Mouse (Mus musculus): ENCODE results near the gene Zfp651.
A peak's percentile ranks its signal among the peaks of the same experiment; 100 is the strongest.

The Zfp651 gene

DNA sequence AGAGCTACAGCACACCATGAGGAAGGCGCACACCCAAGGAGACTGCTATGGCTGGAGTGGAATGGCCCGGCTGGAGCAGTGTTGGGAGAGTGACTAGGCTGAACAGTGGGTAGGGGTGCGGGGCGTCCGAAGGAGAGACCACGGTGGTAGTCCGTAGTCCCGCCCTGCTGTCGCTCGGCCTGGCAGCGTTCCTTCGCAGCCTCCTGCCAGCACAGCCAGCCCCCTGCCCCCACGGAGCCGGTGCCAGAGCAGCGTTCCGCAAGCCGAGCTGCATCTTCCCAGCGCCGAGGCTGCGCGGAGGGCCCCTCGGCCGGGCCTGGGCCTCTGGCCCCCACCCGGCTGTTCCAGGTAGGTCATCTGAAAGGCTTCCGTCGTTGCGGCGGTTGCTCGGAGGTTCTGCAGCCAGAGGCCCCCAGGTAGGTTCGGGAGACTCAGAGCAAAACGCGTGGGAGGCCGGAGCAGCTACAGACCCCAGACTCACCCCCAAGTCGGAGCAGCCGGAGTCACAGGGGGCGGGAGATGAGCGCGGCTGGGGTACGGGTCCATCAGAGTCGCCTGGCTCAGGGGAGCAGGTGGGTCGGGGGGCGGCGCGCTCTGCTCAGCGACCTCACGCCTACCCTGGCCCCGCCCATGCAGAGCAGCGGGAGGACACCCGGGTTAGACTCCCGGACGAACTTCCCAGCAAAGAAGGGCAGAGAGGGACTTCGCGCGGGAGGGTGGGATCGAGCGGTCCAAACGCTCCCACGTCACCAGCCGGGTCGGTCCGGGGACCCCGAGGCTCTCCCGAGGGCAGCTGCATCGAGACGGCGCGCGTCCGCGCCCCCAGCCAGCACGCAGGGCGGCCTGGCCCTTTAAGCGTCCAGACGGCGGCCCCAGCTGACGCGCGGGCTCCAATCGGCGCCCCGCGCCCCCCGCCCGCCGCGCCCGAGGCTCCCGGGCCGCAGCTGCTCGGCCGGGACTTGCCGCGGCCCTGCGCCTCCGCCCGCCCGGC, at the start of gene Zfp651:
Gene Zfp651, plus strand, starts transcription at position 240 of the 991 bp plus-strand sequence.
- DNase-seq (ENCODE audit: low read depth in 2 of 2, low spot score in 2 of 2), result no peak

GRCm38 (mm10) chr9:121709898-121710583, 49.1 kb upstream of the Zfp651 start, which contains the start of gene Ss18l2:
Gene Ss18l2 (plus strand): TSS chr9:121710329.
- DNase-seq (ENCODE audit: low read depth in 2 of 2, low spot score in 2 of 2), result peak; percentile 88 to 93

DNA sequence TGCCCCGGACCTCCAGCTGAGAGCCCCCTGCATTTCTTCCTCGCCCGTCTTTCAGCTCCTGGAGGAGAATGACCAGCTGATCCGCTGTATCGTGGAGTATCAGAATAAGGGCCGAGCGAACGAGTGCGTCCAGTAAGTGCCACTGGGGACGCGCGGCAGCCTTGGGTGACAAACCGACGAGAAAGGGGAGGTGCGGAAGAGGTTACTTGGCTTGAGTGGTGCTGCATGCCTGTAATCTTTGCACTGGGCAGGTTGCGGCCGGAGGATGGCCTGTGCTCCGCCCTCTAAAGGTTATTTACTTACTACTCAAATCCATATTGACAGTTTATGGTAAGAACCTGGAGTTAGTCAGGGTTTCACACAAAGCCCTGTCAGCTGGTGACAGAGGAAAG, 48.5 kb upstream of the Zfp651 start:
- peak in 1 of 2 experiments; percentile 14 for DNase-seq (ENCODE audit: low read depth in 2 of 2, low spot score in 2 of 2)

- no peak for DNase-seq (ENCODE audit: low read depth in 2 of 2, low spot score in 2 of 2)
Observed at GRCm38 (mm10) chr9:121717048-121717447, 42.1 kb upstream of the Zfp651 start.

- peak in 1 of 2 experiments; percentile 28 for DNase-seq (ENCODE audit: low read depth in 2 of 2, low spot score in 2 of 2)
Observed at GRCm38 (mm10) chr9:121718070-121718705, 40.9 kb upstream of the Zfp651 start.

GRCm38 (mm10) chr9:121718792-121719318, 40.3 kb upstream of the Zfp651 start, which contains the start of gene Nktr:
Gene Nktr (plus strand): TSS chr9:121719169.
- DNase-seq (ENCODE audit: low read depth in 2 of 2, low spot score in 2 of 2), result peak; percentile 92 to 93

GRCm38 (mm10) chr9:121719347-121720331, 39.5 kb upstream of the Zfp651 start:
- peak; percentile 27 to 37 for DNase-seq (ENCODE audit: low read depth in 2 of 2, low spot score in 2 of 2)

DNA sequence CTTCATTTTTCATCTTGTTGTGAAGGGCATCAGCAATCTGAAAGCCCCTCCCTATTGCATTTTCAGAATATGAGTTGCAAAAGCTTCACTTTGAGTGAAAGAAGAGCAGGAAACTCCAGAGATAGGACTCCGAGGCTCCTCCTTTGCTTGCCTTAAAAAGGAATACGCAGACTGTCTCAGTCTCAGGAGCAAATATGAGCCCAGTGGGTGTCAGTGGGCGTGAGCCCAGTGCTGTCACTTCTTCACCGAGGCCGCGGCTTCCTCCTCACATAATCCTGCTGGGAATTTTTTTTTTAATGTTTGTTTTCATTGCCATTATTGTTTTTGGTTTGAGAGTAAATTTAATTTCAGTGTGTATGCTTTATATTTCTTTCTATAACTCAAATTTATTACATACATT, 18.6 kb upstream of the Zfp651 start:
- no peak for DNase-seq (ENCODE audit: low read depth in 2 of 2, low spot score in 2 of 2)

DNA sequence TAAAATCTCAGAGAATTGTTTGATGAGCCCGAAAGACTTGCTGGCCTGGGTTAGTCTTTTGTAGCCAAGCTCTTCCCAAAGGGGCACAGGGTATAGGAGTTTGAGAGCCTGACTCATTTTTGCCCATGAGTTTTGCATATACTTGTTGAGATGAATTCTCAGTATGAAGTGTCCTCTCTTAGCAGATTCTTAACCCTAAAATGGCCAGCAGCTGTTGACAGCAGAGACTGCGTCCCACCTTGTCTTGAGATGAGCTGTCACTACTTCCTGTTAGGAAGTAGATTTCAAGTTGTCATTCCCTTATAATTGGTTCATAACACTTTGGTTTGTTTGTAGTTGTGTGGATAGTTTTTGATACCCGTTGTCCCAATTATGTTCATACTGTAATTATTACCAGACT, 18.0 kb upstream of the Zfp651 start:
- DNase-seq (ENCODE audit: low read depth in 2 of 2, low spot score in 2 of 2), result no peak

DNA sequence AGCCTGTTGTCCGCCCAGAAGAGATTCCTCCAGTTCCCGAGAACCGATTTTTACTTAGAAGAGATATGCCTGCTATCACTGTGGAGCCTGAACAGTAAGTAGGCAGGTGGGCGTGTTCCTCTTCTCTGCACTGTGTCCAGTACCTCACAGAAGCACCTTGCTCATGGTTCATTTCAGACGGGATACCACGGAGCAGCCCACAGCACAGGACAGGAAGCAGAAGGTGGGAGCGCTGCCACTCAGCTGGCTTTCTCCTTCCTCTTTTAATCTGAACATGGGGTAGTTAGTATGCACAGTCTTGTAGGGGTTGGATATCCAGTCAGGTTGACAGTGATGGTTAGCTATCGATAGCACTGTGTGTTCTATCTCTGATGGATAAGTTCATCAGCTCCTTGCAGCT, 15.1 kb upstream of the Zfp651 start:
- no peak for DNase-seq (ENCODE audit: low read depth in 2 of 2, low spot score in 2 of 2)

GRCm38 (mm10) chr9:121752774-121753173, 6.4 kb upstream of the Zfp651 start:
- no peak for DNase-seq (ENCODE audit: low read depth in 2 of 2, low spot score in 2 of 2)

- DNase-seq (ENCODE audit: low read depth in 2 of 2, low spot score in 2 of 2), result no peak
Observed at GRCm38 (mm10) chr9:121754624-121755023, 4.5 kb upstream of the Zfp651 start.

DNA sequence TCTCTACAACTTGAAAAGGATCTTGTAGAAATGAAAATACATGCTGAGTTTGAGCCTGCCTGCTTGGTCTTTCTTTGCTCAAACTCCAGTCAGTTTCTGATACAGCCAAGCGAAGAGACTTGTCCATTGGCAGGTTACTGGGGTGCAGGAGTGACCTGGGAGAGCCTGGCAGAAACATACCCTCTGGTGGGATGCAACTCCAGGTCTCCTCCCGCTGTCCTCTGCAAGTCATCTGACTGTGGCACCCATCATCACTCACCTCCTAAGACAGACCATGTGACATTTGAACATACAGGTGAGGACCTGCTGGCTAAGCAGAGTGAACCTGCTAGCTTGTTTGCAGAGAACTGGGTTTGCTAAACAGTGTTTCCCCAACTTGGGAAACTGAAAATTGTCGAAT, 2.3 kb upstream of the Zfp651 start:
- no peak for DNase-seq (ENCODE audit: low read depth in 2 of 2, low spot score in 2 of 2)

- DNase-seq (ENCODE audit: low read depth in 2 of 2, low spot score in 2 of 2), result peak in 1 of 2 experiments; percentile 26
Observed at GRCm38 (mm10) chr9:121757432-121757831, 1.7 kb upstream of the Zfp651 start.

- DNase-seq (ENCODE audit: low read depth in 2 of 2, low spot score in 2 of 2), result no peak
Observed at GRCm38 (mm10) chr9:121757835-121758814, 1.0 kb upstream of the Zfp651 start.

DNA sequence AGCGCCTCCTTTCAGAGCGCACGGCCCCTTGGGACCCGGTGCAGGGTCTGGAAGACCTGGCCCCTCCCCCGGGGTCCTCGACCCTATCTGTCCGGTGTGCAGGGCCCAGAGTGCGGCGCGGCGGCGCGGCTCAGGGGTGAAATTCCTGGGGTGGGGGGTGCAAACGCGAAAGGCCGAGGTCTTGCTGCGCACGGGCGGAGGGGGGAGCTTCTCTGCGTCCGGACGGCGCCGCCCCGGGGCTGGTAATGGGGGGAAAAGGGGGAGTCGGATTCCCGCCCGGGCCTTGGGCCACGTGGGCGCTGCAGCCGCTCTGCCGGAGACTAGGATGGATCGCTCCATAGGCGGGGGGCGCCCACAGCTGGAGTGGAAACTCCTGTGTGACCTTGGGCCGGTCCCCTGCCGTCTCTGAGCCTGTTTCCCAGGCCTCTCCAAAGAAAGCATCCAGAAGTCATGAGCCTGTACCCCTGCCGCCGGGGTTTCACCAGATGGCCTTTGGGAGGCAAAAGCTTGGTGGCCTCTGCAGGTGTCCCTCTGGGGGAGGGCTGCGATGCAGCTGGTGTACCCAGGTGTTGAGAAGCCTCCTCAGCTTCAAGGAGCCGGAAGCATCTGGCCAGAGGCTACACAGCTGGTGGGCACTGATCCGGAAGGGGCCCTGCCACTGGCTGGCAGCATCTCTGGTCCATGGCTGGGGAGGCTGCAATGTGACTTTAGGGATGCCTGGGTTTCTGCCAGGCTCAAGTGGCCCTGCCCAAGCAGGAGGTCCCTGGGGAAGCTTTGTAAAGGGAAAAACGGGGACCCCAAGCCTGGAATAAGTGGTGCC, 1.4 kb downstream of the Zfp651 start:
- DNase-seq (ENCODE audit: low read depth in 2 of 2, low spot score in 2 of 2), result no peak

GRCm38 (mm10) chr9:121761091-121761665, 2.0 kb downstream of the Zfp651 start:
- DNase-seq (ENCODE audit: low read depth in 2 of 2, low spot score in 2 of 2), result no peak

DNA sequence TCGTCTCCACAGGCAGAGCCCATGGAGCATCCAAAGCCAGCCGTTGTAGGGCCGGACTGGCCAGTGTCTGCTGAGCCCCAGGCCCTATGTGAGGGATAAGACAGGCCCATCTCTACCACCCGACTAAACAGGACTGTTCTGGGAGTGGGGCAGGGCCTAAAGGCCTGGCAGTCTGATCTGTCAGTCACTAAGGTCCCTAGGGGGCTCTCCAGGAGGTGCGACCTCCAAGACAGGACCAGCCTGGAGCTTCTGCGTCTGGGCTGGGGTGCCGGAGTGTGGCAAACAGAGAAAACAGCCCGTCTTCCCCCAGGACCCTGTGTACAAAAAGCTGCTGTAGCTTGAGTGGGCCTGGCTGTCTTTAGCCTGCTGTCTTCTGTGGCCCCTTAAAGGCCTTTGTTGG, 2.7 kb downstream of the Zfp651 start:
- no peak for DNase-seq (ENCODE audit: low read depth in 2 of 2, low spot score in 2 of 2)

Data from CD8-positive naive resting alpha-beta T cell, adult 2 months (primary cell).